Mouse (Mus musculus): ENCODE results near the gene Vmn1r29. TPM values are rescaled to one million over a fixed set of nuclear protein-coding genes. Genes with fewer than 3 reads are reported as not detected.

Gene Vmn1r29
- 0.20 TPM for polyA plus RNA-seq (2014; fragmentation: Illumina TruSeq; extraction: RNeasy Lipid Tissue Mini Kit (QIAGEN cat#74804); ENCODE audit: low read depth, low replicate concordance)

DNA sequence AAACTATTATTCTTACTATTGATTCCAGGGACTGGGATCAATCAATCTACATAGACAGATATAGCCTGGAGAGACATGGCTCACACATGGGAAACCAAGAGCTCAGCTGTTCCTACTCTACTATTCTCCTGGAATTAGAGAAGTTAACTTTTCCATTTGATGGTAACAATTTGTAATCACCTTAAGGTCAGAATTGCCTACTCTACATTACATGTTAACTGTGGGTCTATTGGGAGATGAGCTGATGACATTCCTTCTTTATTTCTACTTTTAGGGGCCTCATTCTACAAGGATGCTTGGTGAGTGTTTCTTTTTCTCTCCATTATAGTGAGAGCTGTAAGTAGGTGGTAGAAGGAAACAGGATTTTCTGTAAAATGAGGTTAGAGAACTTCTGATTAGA lies at the start of gene Vmn1r29:
TSS of gene Vmn1r29 (plus strand) at position 301 of the 400 bp plus-strand sequence.

DNA sequence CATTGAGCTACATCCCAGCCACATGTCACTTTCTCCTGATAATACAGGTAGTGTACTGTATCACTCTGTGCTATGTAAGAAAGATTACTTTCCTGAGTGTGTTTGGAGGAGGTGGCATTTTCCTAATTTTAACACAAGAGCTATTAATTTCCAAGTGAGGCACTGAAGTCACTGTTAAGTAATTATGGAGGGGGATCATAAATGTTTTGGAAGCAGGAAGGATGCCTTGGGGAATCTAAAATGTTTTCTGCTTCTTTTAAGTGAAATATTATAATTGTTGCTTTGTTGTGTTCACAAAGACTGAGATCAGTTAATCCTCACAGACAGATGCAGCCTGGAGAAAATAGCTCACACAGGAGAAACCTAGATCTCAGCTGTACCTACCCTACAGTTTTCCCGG lies 39.6 kb upstream of the Vmn1r29 start, which contains the start of gene Vmn1r28:
TSS of gene Vmn1r28 (plus strand) at position 301 of the 400 bp plus-strand sequence.

Other genes with a start within 250 kb of the Vmn1r29 start
- not detected for gene Vmn1r27, start 82.7 kb upstream of the Vmn1r29 start, polyA plus RNA-seq (2014; fragmentation: Illumina TruSeq; extraction: RNeasy Lipid Tissue Mini Kit (QIAGEN cat#74804); ENCODE audit: low read depth, low replicate concordance)
- 0.03 TPM for gene Vmn1r28, start 39.5 kb upstream of the Vmn1r29 start, polyA plus RNA-seq (2014; fragmentation: Illumina TruSeq; extraction: RNeasy Lipid Tissue Mini Kit (QIAGEN cat#74804); ENCODE audit: low read depth, low replicate concordance)
- gene Vmn1r30, start 141.8 kb downstream of the Vmn1r29 start, polyA plus RNA-seq (2014; fragmentation: Illumina TruSeq; extraction: RNeasy Lipid Tissue Mini Kit (QIAGEN cat#74804); ENCODE audit: low read depth, low replicate concordance) = 0.64 TPM
- gene Vmn1r31, start 173.8 kb downstream of the Vmn1r29 start, polyA plus RNA-seq (2014; fragmentation: Illumina TruSeq; extraction: RNeasy Lipid Tissue Mini Kit (QIAGEN cat#74804); ENCODE audit: low read depth, low replicate concordance) = 2.3 TPM

All from testis, adult 10 weeks (tissue).